Mouse (Mus musculus): ENCODE measurements around the gene Maea.

Gene Maea

DNA sequence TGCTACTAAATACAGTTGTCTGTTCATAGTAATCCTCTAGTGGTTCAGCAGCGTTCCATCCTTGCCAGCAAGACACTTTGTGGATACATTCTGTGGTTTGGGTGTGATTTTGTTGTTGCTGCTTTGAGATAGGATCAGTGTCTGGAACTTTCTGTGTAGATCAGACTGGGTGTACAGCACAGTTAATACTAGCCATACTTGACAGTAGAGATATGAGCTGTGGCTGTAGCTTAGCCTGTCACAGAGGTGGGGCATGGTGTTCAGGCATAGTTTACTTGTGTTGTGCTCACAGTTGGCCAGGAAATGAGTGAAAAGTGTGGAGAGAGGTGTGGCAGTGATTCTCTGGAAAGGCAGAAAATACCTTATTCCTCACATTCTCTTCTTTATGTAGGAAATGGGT lies 22.2 kb downstream of the Maea start:
- DNase-seq (ENCODE audit: low read depth, low spot score), result no peak

DNA sequence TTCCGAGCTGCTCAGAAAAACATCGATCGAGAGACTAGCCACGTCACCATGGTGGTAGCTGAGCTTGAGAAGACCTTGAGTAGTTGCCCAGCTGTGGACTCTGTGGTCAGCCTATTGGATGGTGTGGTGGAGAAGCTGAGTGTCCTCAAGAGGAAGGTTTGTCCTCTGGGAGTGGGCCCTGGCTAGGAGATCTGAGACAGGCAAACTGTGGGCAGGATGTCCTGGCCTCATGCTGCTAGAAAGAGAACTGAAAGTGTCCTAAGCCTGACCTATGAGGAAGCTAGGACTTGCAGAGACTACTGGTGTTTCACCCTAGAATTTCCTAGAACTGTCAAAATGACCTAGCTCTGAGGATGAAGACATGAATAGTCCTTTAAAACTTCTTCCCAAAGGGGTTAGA lies 23.2 kb downstream of the Maea start:
- no peak for DNase-seq (ENCODE audit: low read depth, low spot score)

DNA sequence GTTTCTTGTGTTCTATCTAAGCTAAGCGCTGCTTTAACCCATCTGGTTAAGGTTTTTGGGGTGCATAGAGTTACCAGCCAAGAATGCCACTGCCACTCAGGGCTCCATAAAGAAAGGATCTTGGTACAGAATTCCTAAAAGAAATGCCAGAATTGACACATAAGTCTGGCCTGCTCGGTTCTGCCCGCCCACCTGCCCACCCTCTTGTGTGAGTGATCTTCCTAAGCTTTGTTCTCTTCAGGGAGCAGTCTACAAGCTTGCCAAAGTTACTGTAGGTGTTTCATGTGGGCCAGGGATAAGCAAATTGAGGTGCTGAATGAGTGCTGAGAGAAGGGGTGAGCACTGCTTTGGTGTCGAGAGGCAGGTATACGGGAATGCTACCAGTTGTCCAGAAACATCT lies 28.0 kb downstream of the Maea start:
- no peak for DNase-seq (ENCODE audit: low read depth, low spot score)

GRCm38 (mm10) chr5:33368651-33369050 lies 33.3 kb downstream of the Maea start:
- no peak for DNase-seq (ENCODE audit: low read depth, low spot score)

DNA sequence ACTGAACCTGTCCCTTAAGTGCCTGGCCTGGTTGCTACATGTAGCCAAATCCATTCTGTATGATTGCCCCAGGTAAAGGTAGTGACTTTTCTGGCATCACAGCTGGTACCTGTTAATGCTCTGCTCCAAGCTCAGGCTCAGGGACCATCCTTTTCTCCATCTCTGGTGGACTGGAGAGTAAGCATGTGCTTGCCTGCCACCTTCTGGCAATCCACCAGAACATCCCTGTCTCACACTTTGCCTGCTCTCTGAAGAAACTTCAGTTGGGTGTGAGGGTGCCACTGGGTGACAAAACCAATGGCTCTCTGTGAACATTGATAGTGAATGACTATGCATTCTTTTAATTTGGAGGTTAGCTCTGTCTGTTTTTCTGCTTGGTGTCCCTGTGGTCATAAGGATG lies 35.8 kb downstream of the Maea start:
- peak; percentile 18 for DNase-seq (ENCODE audit: low read depth, low spot score)

DNA sequence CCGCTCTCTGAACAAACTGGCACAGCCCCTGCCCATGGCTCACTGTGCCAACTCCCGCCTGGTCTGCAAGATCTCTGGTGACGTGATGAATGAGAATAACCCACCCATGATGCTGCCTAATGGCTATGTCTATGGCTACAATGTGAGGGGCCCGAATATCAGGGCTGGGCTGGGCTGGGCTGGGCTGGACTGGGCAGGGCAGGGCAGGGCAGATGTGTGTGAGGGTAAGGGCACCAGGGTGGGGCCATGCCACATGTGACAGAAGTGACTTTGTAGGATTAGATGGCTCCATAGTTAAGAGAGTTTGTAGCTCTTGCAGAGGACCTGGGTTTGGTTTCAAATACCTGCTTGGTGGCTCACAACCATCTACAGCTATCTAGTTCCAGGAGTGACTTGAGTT lies 36.4 kb downstream of the Maea start:
- DNase-seq (ENCODE audit: low read depth, low spot score), result no peak

- no peak for DNase-seq (ENCODE audit: low read depth, low spot score)
These were observed 37.2 kb downstream of the Maea start for GRCm38 (mm10) chr5:33372331-33373038.

- no peak for DNase-seq (ENCODE audit: low read depth, low spot score)
These were observed 41.9 kb downstream of the Maea start for GRCm38 (mm10) chr5:33377176-33377575.

- no peak for DNase-seq (ENCODE audit: low read depth, low spot score)
These were observed 42.5 kb downstream of the Maea start for GRCm38 (mm10) chr5:33377801-33378301.

GRCm38 (mm10) chr5:33378302-33378854 lies 43.1 kb downstream of the Maea start, which contains the start of gene Uvssa:
Uvssa (plus strand) TSS chr5:33378549.
- DNase-seq (ENCODE audit: low read depth, low spot score), result peak; percentile 99

DNA sequence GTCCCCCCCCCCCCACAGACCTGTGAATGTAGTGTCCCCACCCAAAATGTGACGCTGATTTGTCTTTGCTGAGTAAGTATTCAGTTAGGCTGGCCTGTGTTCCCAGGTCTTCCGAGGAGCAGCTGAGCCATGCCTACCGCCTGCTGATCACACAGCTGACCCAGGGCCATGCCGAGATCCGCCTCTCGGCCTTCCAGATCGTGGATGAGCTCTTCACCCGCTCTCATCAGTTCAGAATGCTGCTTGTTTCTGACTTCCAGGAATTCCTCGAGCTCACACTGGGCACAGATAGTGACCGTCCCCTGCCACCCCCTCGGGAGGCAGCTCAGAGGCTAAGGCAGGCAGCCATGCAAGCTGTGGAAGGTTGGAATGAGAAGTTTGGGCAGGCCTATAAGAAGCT lies 52.2 kb downstream of the Maea start:
- DNase-seq (ENCODE audit: low read depth, low spot score), result no peak

- peak; percentile 73 for DNase-seq (ENCODE audit: low read depth, low spot score)
These were observed 58.5 kb downstream of the Maea start for GRCm38 (mm10) chr5:33393803-33394202.

DNA sequence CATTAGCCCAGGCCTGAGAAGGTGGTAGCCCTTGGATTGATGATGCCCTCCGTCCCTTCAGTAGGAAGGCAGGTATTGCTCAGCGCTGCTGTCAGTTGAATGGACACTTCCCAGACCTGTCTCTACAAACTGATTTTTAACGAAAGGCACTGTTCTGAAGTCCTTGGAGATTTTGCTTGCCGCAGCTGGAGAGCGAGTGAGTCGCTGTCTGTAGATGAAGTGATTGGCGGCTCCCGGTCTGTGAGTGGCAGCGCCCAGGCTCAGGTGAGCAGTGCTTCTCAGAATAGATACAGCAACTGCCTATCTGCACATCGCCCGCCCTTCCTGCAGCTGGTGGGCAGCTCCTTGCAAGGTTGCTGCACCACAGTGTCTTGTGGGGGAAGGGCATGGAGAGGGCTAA lies 60.4 kb downstream of the Maea start:
- DNase-seq (ENCODE audit: low read depth, low spot score), result no peak

GRCm38 (mm10) chr5:33396828-33397227 lies 61.5 kb downstream of the Maea start:
- no peak for DNase-seq (ENCODE audit: low read depth, low spot score)

DNA sequence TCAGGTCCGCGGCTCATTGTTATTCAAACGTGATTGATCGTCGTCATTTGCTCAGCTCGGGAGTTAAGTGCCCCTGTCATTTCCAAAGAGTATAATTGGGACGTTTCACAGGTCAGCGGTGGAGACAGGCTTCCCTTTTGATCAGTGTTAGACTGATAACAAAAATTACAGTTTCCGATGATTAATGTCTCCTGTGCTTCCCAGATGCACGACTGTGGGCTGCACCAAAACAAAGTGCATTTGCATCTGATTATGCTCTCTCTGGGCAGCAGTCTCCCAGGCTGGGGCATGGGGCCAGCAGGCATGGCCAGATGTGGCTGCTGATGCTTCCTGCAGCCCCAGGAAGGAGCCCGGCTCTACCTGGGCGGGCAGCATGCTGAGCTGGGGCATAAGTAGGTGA lies 65.5 kb downstream of the Maea start:
- no peak for DNase-seq (ENCODE audit: low read depth, low spot score)

DNA sequence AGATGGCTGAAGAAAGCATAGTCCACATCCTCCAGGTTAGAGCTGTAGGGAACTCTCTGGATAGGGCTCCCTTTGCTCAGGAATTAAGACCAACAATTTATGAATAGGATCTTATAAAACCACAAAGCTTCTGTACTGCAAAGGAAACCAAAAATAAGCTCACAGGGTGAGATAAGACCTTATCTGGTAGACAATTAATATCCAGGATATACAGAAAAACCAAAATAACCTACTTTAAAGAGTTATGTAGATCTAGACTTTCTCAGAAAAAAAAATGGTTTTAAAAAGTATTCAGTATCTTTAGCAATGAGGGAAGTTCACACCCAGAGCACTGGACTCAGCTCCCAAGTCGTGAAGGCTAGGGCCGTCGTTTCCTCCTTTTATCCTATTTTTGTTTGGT lies 85.0 kb downstream of the Maea start:
- no peak for DNase-seq (ENCODE audit: low read depth, low spot score)
